32 mouse cellular contexts compared by ENCODE assay signal in genomic region chr1:62679466-62679865, GRCm38 (mm10). TPM values are rescaled to one million over a fixed set of nuclear protein-coding genes. Genes with fewer than 3 reads are reported as not detected.
A peak's percentile ranks its signal among the peaks of the same experiment; 100 is the strongest.
DNase-seq lines count a peak whose midpoint lies in the region; ATAC-seq and TF ChIP-seq lines count a peak whose summit lies in the region.
"Had no signal": no experiment of that assay in that cellular context is flagged by ENCODE, and none has a peak within 500 bp of the region (broad histone marks: within the 10 kb centered on the region; RNA-seq: fewer than 3 reads in every experiment).

No protein-coding gene starts in this region.

- WGBS in liver, postnatal 0 days (ENCODE audit: insufficient replicate concordance) = 44% methylated on average over 2 of the region's 2 CpGs

- no peaks in the 10 kb centered on the region for H3K36me3 ChIP-seq in liver, postnatal 0 days (replicated peaks; ENCODE audit: insufficient read depth, low read length)
- H3K36me3 ChIP-seq: embryonic facial prominence, embryonic 12.5 days; forebrain, embryonic 10.5 days; forebrain, embryonic 15.5 days; heart, embryonic 10.5 days; heart, embryonic 15.5 days; hindbrain, embryonic 12.5 days; intestine, embryonic 15.5 days; limb, embryonic 12.5 days; liver, embryonic 13.5 days; neural tube, embryonic 15.5 days had no signal

- no peak overlapping the region for H3K4me3 ChIP-seq in liver, postnatal 0 days (ENCODE audit: low read depth, low read length)
- no peak overlapping the region for H3K4me3 ChIP-seq in bone marrow macrophage, adult 2 months (ENCODE audit: insufficient read depth, low read length)
- H3K4me3 ChIP-seq: embryonic facial prominence, embryonic 12.5 days; forebrain, embryonic 10.5 days; forebrain, embryonic 15.5 days; gastrocnemius, adult 2 months; heart, embryonic 10.5 days; heart, embryonic 15.5 days; hindbrain, embryonic 12.5 days; intestine, embryonic 15.5 days; layer of hippocampus, adult 2 months; left cerebral cortex, adult 2 months; limb, embryonic 12.5 days; liver, embryonic 13.5 days; neural tube, embryonic 15.5 days had no signal

- peak; percentile 33 for DNase-seq in liver, postnatal 0 days
- no peak for DNase-seq in liver
- DNase-seq in yolk sac, embryonic 10.5 days (ENCODE audit: low spot score) = no peak
- no peak for DNase-seq in cerebellum, adult 18-20 months
- DNase-seq: adrenal gland, postnatal 14 days; cerebellum, adult 2 months; cerebellum, postnatal 25 days; gastrocnemius, adult 2 months; kidney, adult 2 months; kidney, postnatal 36 days; liver, embryonic 13.5 days; lung, postnatal 14 days; midbrain, embryonic 14.5 days; right cerebral cortex, adult 18-20 months; spleen, adult 18-20 months; thymus, postnatal 14 days had no signal

- TF ChIP-seq EP300 in liver, postnatal 0 days (IDR thresholded peaks at IDR 0.05; ENCODE audit: low read depth) = no peak

- peaks cover 2% of the 10 kb centered on the region; the same call in 1 of the 2 replicates for H3K4me1 ChIP-seq in liver, postnatal 0 days (ENCODE audit: insufficient read depth)
- H3K4me1 ChIP-seq in bone marrow macrophage, adult 2 months (ENCODE audit: control insufficient read depth, insufficient read depth, low read length) = peaks cover 18% of the 10 kb centered on the region
- H3K4me1 ChIP-seq: intestine, embryonic 15.5 days; liver, embryonic 13.5 days had no signal

- H3K9ac ChIP-seq in liver, postnatal 0 days (replicated peaks) = no peak overlapping the region
- H3K9ac ChIP-seq: embryonic facial prominence, embryonic 12.5 days; forebrain, embryonic 15.5 days; heart, embryonic 15.5 days; hindbrain, embryonic 12.5 days; intestine, embryonic 15.5 days; limb, embryonic 12.5 days; liver, embryonic 13.5 days; neural tube, embryonic 15.5 days had no signal

- H3K27me3 ChIP-seq in liver, postnatal 0 days (ENCODE audit: insufficient read depth, low read length) = no peaks in the 10 kb centered on the region
- H3K27me3 ChIP-seq: embryonic facial prominence, embryonic 12.5 days; forebrain, embryonic 15.5 days; heart, embryonic 15.5 days; hindbrain, embryonic 12.5 days; intestine, embryonic 15.5 days; liver, embryonic 13.5 days; neural tube, embryonic 15.5 days had no signal

- no peak for TF ChIP-seq CTCF in liver, postnatal 0 days (IDR thresholded peaks at IDR 0.05; ENCODE audit: low read depth)
- TF ChIP-seq CTCF in bone marrow macrophage, adult 2 months (IDR thresholded peaks at IDR 0.05; ENCODE audit: low read depth, low read length) = no peak

- ATAC-seq in liver, postnatal 0 days = peak; percentile 67
- peak; percentile 44 to 61; a peak in 2 of 4 replicates for ATAC-seq in hematopoietic stem cell, adult 5-6 weeks (replicated peaks in 1 of 2; ENCODE audit: insufficient read depth in 1 of 2, low FRiP score in 2 of 2, low TSS enrichment in 1 of 2, low read depth in 1 of 2, poor library complexity in 2 of 2, severe bottlenecking in 2 of 2)
- 0 out of 2 replicates have a peak, but pooled peaks have one; percentile 19 for ATAC-seq in neutrophil, adult 5-6 weeks (ENCODE audit: extremely low read depth, insufficient number of reproducible peaks, low FRiP score, poor library complexity, severe bottlenecking)
- ATAC-seq: CD4-positive, CD25-positive, alpha-beta regulatory T cell, adult 4 months; forebrain, embryonic 15.5 days; hindbrain, postnatal 0 days; intestine, embryonic 15.5 days had no signal

- 0 out of 2 replicates have a peak overlapping the region, but pooled peaks have one; percentile 4 for H3K4me2 ChIP-seq in liver, postnatal 0 days (ENCODE audit: low read depth, low read length)
- H3K4me2 ChIP-seq: embryonic facial prominence, embryonic 12.5 days; forebrain, embryonic 15.5 days; heart, embryonic 15.5 days; hindbrain, embryonic 12.5 days; intestine, embryonic 15.5 days; limb, embryonic 12.5 days; liver, embryonic 13.5 days; neural tube, embryonic 15.5 days had no signal

- H3K27ac ChIP-seq in liver, postnatal 0 days (ENCODE audit: low read depth) = peak overlapping the region; percentile 71
- H3K27ac ChIP-seq in bone marrow macrophage, adult 2 months (ENCODE audit: insufficient read depth, low read depth, low read length) = peak overlapping the region; percentile 78
- H3K27ac ChIP-seq: embryonic facial prominence, embryonic 12.5 days; forebrain, embryonic 10.5 days; forebrain, embryonic 15.5 days; gastrocnemius, adult 2 months; heart, embryonic 15.5 days; hindbrain, embryonic 12.5 days; hindbrain, postnatal 0 days; intestine, embryonic 15.5 days; layer of hippocampus, adult 2 months; left cerebral cortex, adult 2 months; limb, embryonic 12.5 days; liver, embryonic 13.5 days; neural tube, embryonic 15.5 days had no signal

- TF ChIP-seq POLR2A in bone marrow macrophage, adult 2 months (IDR thresholded peaks at IDR 0.05; ENCODE audit: borderline replicate concordance, low read depth, low read length) = no peak

- no peaks in the 10 kb centered on the region for H3K9me3 ChIP-seq in liver, postnatal 0 days (ENCODE audit: low read length)
- H3K9me3 ChIP-seq: embryonic facial prominence, embryonic 12.5 days; forebrain, embryonic 15.5 days; heart, embryonic 15.5 days; intestine, embryonic 15.5 days; limb, embryonic 12.5 days; liver, embryonic 13.5 days; neural tube, embryonic 15.5 days had no signal

RNA-seq across cellular contexts. Expression of gene Nrp2, which starts 23.6 kb away (rescaled TPM):
- 0.86 and 0.96 TPM in 2 replicates for polyA plus RNA-seq in liver, postnatal 0 days (2015; fragmentation: Nextera tagmentation; extraction: Ambion mirVana)
- 86.4 and 97.2 TPM in 2 replicates for polyA plus RNA-seq in bone marrow macrophage, adult 2 months (2012; ENCODE audit: insufficient read depth, insufficient read length, missing spikeins)
- 0.31 and 0.50 TPM in 2 replicates for total RNA-seq in hematopoietic stem cell, adult 5-6 weeks (2017)
- total RNA-seq in neutrophil, adult 5-6 weeks (2017) = 1.6 TPM in 2 replicates
